Mouse (Mus musculus) B cell, adult 62 days (primary cell): ENCODE results near the gene Mob1b. TPM values are rescaled to one million over a fixed set of nuclear protein-coding genes. Genes with fewer than 3 reads are reported as not detected.

Source experiments
- total RNA-seq: library from RNA; stranded (reverse); gene quantifications from 4 replicates; pipeline ENCODE4 v1.2.4, GENCODE M21; 2023

Gene Mob1b
- 18.6 to 22.1 TPM (median 21.0 TPM) in 4 replicates for total RNA-seq

GRCm38 (mm10) chr5:88720116-88721002 is at the start of gene Mob1b:
Gene Mob1b, plus strand, starts transcription at chr5:88720855.

DNA sequence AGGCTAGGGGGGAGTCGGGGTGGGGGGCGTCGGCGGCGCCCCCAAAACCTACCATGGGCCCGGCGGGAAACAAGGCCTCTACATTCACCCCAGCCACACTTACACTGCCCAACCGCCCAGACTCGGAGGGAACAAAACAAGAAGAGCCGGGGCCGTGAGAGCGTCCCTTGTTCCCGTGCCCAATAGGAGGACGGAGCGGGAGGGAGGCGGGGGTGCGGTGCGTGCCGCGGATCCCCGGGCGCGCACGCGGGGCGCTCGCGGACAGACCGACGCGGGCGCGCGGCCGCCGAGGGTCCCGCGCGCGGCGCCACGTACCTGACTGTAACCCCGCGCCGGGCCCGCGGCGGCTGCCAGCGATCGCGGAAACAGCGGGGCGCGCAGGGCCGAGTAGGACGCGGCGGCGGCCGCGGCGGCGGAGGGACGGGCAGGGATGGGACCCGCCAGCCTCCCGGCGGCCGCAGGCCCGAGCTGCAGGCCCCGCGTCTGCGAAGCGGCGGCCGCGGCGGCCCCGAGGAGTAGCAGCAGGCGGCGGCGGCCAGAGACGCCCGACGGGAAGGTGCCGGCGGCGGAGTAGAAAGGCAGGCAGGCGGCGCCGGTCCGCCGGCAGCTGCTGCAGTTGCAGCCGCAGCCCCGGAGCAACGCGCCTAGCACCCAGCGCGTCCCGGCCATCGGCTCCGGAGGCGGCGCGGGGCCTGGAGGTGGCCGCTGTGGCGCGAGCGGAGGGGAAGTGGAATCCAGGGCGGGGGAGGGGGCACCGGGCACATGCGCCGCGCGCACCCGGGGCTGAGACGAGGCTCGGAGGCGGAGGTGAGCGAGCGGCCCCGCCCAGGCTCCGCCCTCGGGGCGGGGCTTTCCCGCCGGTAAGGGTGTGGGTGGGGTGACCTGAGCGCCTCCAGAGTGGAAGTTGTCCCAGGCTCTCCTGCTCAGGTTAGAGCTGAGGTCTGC is 44.9 kb upstream of the Mob1b start, which contains the start of gene Grsf1:
Gene Grsf1 (minus strand): TSS at position 729 of the 945 bp plus-strand sequence.

DNA sequence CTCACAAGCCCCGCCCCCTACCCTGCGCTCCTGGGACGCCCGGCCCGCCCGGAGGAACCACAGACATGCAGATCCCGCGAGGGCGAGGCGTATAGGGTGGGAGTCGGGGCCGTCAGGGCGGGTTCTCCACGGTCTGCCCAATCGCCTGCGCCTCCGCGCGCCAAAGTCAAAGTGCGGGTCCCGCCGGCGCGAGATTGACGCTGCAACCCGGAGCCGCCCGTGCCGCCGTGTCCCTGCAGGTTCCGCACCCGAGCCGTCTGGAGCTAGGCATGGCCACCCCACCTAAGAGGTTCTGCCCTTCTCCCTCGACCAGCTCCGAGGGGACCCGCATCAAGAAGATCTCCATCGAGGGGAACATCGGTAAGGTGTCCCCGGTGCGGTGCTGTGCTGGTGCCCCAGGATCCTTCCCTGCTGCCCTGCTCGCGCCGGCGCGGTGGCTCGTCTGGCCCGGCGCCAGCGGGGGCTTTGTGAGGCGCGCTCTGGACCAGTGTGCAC is 44.4 kb downstream of the Mob1b start, which contains the start of gene Dck:
Gene Dck (plus strand): TSS at position 10 of the 495 bp plus-strand sequence.

Other genes starting within 250 kb of the Mob1b start
- not detected in 4 replicates for gene Enam, start 232.9 kb upstream of the Mob1b start, total RNA-seq
- gene Jchain, start 193.0 kb upstream of the Mob1b start, total RNA-seq: 97.9 to 166 TPM (median 146 TPM) in 4 replicates
- gene Utp3, start 166.4 kb upstream of the Mob1b start, total RNA-seq: 29.8 to 34.8 TPM (median 32.4 TPM) in 4 replicates
- gene Rufy3, start 155.8 kb upstream of the Mob1b start, total RNA-seq: 32.2 to 38.8 TPM (median 33.6 TPM) in 4 replicates
- 40.4 to 50.2 TPM (median 42.5 TPM) in 4 replicates for gene Grsf1, start 44.7 kb upstream of the Mob1b start, total RNA-seq
- 22.0 to 25.3 TPM (median 23.9 TPM) in 4 replicates for gene Dck, start 44.1 kb downstream of the Mob1b start, total RNA-seq
- not detected in 4 replicates for gene Slc4a4, start 166.0 kb downstream of the Mob1b start, total RNA-seq